Mouse (Mus musculus) c-Kit-positive CD71-positive TER-119-negative erythroid progenitor cells, embryonic 14.5 days (primary cell): ENCODE results near the gene Oosp3.

Source experiments
- DNase-seq: peaks from one replicate; pipeline ENCODE4 v3.0.0-alpha.2; 2013; ENCODE audit warnings: low read depth

Gene Oosp3

DNA sequence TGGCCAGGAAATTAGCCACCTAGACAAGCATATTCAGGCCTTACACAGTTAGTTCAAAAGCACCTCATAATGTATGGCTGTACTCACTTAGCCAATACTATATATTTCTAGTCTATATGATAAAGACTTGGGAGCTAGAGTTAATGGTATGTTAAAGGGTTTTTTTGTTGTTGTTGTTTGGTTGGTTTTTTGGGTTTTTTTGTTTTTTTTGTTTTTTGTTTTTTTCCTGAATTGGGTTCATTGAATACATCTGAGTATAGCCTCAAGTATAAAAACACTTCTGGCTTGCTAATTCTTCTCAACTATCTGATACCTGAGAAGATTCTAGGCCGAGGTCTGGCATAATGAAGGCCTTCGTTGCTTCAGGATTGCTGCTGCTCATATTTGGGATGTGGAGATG is at the start of gene Oosp3:
Gene Oosp3 (plus strand): TSS at position 301 of the 400 bp plus-strand sequence.
- DNase-seq = no peak

DNA sequence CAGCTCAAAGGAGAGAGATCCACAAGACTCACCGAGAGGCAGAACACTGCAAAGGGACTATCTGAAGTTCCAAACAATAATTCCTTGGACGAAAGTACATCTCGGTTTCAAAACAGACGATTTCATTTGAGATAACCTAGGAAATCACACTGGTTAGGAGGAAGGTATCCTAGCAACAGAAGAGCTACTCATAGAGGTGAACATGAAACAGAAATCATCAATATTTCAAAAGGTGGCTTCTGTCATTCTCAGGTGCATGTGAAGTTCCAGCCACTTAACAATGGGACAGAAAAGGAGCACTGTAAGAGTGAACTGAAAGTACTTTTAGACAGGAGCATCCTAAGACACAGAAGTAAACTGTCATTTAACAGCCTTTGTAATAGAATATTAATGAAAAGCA is 47.3 kb upstream of the Oosp3 start:
- no peak for DNase-seq

DNA sequence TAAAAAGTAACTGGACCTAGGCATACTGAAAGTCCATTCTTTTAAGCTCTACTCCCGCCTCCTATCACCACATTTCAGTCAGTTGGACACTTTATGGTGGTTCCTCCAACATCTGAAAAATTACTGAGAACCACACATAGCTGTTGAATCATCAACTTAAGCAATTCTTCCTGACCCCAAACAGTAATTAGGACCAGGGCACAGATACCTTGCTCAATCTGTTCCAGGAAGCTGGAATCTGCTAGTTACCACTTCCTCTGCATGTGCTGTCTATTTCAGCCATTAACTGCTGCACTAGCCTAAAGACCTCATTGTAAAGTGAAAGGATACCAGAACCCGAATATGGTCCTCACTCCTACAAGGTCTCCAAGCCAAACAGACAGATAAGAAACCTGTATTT is 37.7 kb upstream of the Oosp3 start:
- no peak for DNase-seq

DNA sequence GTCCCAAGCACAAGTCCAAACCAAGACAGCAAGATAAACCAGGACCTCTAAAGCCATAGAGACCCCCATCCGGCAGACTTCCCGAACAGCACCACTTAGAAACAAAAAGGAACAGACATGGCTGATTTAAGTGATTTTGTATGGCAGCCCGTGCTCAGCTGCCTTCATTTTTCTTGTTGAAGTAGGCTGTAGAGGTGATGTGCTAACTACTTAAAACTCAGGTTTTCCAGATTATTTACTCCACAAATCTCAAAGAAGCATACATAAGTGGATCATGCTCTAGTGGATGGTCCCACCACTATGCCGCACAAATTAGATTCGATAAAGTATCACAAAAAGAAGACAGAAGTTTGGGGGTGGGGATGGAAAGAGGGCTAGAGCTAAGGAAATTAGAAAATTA is 36.4 kb upstream of the Oosp3 start, which contains the start of gene Oosp2:
Gene Oosp2 (minus strand): TSS at position 101 of the 400 bp plus-strand sequence.
- no peak for DNase-seq

DNA sequence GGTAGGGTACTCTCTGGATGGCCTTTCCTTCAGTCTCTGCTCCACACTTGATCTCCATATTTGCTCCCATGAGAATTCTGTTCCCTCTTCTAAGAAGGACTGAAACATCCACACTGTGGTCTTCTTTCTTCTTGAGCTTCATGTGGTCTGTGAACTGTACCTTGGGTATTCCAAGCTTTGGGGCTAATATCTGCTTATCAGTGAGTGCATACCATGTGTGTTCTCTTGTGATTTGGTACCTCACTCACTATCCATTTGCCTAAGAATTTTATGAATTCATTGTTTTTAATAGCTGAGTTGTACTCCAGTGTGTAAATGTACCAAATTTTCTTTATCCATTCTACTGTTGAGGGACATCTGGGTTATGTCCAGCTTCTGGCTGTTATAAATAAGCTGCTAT is 35.3 kb upstream of the Oosp3 start:
- DNase-seq = peak; percentile 23

DNA sequence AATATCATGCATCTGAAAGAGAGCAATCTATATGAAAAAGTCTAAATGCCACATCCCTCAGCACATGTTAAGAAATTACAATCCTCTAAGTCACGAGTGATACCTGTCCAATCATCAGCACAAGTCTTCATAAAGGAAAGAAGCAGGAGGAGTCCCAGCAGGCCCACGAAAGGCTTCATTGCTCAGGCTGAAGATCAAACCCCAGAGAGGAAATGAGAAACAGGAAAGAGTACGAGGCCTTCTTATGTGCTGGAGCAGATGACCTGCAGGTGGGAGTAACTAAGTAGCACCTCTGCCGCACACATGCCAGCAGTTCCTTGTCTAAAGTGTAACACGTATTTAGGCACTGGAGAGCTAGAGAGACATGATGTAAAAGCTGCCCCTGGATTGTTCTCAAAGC is 6.0 kb upstream of the Oosp3 start, which contains the start of gene Oosp1:
Gene Oosp1 (minus strand): TSS at position 312 of the 400 bp plus-strand sequence.
- no peak for DNase-seq

DNA sequence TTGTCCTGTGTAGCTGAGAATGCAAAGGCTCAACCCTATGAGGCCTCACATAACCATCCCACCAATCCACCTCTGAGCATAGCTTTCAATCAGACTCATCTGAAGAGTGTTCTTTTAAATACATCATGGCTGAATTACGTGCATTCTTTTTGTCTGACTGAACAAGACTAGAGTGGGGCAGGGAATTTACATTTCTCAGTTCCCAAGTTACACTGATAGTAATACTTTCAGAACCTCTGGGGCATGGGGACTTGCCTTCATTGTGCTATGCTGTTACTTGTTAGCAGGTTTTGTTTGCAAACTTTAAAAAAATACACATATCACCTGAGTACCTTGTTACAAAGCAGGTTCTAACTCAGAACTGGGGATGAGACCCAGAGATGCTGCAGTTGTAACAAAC is 5.4 kb upstream of the Oosp3 start:
- no peak for DNase-seq

DNA sequence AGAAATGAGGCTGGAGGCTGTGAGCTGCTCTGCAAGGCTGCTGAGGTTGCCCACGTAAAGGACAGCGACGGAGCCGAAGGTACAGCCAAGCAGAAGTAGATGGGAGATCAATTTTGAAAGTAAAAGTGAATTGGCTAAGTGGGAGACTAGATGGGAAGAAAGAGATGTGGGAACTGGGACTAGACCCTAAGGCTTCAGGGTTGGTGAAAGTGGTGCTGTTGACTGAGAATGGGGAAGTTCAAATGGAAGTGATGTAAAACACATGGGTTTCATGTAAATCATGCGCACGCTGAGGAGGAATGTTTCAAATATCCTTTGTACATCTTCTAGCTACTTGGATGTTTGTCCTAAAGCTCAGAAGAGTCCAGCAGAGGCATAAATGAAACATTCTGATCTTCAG is 1.5 kb downstream of the Oosp3 start:
- DNase-seq = no peak

DNA sequence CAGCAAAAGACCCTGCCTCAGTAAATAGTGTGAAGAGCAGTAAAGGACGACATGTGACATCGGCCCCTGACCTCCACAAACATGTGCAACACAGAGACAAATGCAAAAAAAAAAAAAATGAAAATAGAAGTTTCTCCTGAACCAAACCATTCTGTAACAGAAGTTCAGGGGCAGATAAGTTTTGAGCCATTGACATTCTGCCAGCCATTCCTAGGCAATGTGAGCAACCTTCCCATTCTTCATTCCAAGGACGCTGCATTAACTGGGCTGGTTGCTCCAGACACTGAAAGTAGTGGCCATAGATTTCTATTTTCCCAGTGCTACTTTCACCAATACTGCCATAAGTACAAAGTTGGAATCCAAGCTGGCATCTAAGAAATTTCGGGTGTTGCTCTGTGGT is 15.6 kb downstream of the Oosp3 start:
- no peak for DNase-seq

DNA sequence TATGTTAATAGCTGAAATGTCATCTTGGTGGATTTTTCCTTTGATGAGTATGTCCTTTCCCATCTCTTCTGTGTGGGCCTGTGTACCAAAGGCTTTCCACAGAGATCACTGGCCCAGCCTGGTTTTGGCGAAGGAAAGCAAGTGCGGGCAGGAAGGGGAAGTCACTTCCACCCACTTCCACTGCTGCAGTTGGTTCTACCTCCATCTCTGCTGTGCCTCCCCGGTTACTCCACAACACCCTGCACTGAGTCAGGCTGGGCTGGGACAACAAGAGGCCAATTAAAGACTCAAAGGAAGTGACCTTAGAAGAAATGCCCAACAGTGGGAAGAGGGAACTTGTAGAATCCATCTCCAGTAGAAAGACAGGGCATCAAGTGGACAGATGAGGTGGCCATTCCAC is 23.2 kb downstream of the Oosp3 start:
- DNase-seq = no peak

DNA sequence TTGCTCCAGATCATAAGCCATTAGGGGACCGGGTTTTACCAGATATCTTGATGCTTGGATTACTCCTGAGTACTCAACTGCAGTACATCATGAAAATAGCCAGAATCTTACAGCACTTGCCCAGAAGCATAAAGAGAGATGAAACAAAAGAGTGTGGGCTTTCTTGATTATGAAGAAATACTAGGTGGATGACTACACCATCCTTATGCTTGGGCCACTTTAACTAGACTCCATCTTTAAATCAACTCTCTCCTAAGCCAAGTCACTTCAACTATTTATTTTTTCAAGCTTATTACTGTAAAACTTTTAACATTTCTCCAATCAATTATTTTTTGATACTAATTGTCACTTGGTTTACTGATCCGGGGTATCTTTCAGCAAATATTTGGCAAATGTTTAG is 27.0 kb downstream of the Oosp3 start:
- no peak for DNase-seq

DNA sequence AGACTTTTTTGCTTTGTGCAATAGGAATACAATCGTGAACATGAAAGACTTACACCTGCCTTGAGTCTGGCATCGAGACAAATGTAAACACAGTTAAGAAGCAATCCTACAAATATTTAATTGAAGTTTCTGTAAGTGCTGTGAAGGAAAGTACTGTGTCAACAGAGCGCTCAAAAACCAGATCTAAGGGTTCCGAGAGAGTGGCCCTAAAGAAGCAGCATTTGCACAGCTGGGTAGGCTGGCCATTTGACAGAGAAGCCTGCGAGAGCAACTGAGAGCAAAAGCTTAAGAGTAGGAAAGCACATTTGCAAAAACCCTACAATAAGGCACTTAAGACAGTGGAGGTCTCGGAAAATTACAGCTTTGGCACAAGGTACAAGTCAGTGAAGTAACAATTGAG is 27.4 kb downstream of the Oosp3 start:
- DNase-seq = no peak

DNA sequence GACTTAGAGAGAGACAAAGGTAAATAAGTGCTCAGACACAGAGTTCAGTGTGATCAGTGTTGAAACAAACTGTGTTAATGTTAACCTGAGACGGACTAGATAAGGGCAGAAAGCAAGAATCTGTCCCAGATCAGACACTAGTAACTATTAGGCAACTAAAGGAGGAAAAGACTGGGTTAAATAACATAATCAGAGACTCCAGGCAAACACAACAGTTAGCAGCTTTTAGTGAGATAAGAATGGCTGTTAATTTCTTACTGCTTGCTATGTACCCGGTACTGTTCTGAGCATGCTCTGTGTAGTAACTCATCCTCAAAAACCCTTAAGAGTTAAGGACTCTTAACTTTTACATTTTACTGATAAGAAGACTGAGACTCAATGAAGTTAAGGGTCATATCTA is 29.1 kb downstream of the Oosp3 start:
- peak; percentile 58 for DNase-seq

DNA sequence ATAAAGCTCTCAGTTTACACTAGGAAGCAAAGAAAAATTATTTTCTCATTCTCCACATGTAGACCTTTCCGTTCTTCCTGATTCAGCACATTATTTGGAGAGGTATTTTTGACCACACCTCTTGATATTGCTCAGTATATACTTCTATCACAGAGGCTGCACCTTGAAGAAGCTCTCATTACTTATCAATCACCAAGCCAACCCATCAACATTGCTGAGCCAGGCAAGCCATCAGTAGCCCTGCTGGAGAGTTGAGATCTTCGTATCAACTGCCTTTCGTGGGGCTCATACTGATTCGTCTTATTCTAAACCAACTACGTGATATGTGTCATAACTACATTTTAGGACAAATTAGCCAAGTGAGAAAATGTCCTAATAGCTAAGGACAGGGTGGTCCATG is 30.4 kb downstream of the Oosp3 start:
- peak; percentile 60 for DNase-seq

DNA sequence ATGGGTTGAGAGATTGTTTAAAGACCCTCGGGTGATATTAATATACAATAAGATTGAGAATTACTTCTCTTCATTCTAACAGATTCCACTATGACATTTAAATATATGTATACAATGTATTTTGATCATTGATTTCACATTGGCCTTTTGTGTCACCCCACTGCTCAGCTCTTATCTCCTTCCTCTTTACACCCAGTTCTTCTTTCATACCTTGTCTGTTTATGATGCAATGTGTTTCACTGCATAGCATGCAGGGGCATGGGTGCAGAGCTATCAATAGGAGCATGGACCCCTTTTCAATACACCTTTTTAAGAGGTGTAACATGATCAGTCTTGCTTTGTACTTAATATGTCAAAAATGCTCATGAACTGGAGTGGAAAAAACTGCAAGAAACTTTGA is 33.4 kb downstream of the Oosp3 start:
- no peak for DNase-seq

DNA sequence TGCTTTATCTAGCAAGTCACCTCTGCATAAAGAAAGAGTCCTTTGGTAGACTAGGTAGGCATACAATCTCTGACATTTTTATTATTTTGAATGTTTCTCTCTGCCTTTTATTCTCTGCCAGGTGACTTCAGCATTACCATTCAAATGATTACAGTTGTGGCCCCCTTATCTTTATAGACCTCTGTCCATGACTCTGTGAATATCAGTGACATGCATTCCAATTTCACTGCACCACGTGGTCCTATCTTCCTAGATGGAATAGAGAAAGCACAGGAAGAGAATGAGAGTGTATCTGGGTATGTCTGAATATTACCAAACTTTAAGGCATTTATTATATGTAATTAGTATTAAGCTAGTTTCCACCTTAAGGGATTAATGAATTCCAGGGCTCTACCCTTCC is 39.6 kb downstream of the Oosp3 start:
- DNase-seq = no peak

DNA sequence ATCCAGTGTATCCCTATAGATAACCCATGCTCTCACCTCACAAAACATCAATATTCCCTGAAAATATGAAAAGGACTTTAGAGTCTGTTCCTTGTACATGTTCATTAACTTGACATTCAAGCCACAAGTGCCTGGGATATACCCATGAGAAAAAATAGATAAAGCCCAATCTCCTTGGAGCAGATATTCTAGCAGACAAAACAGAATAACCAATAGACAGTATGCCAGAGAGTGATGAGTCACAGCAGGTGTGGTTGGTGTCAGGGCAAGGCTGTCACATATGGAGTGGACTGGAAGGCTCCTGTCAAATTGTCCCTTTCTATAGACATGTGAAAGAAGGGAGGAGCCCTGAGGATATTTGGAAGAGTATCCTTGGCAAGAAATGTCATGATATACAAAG is 48.8 kb downstream of the Oosp3 start:
- no peak for DNase-seq

DNA sequence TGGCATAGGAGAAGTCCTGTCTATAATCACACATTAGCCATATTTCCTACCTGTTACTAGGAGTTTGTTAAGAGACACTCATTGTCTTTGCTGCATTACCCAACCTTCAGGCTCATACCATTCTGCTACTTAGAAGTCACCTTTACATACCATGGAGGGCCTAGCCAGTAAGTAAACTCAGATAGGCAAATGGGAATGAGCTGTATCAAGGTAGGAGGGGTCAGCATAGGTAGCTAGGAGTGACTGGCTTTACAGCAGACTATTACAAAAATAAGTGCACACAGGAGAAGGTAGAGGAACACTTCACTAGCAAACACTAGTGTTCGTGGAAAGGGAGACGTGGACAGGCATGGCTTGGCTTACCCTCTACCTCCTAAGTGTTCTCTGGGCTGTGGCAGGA is 50.4 kb downstream of the Oosp3 start, which contains the start of gene Gif:
Gene Gif (plus strand): TSS at position 257 of the 400 bp plus-strand sequence.
- no peak for DNase-seq
